Mouse (Mus musculus): Measurements from ENCODE around the gene Myo6. TPM values are rescaled to one million over a fixed set of nuclear protein-coding genes. Genes with fewer than 3 reads are reported as not detected.

Gene Myo6
- total and polyA plus RNA-seq, 3 experiments, result 1.2 to 1.6 TPM; not detected in 1

GRCm38 (mm10) chr9:80210096-80210495 is 45.3 kb downstream of the Myo6 start:
- Histone ChIP-seq H3K27me3 (ENCODE audit: control insufficient read depth in 1 of 2, insufficient read depth in 2 of 2, low read length in 2 of 2) (no peaks in the 10 kb centered on the region), H3K4me1 (ENCODE audit: control insufficient read depth in 1 of 2, insufficient read depth in 2 of 2, low read length in 2 of 2) (no peaks in the 10 kb centered on the region), H3K36me3 (ENCODE audit: control insufficient read depth in 1 of 2, insufficient read depth in 2 of 2, low read length in 2 of 2) (no peaks in the 10 kb centered on the region), H3K79me2 (ENCODE audit: control insufficient read depth, insufficient read depth, low read length, poor library complexity) (no peaks in the 10 kb centered on the region), H3K27ac (ENCODE audit: control insufficient read depth, low read depth, low read length) (no peak overlapping the region), H3K4me3 (ENCODE audit: control insufficient read depth in 1 of 2, insufficient read depth in 1 of 2, low read depth in 2 of 2, low read length in 2 of 2) (no peak overlapping the region), H3K9me3 (replicated peaks; ENCODE audit: insufficient read depth, low read length) (no peaks in the 10 kb centered on the region), H3K9ac (ENCODE audit: control insufficient read depth, low read depth, low read length, poor library complexity, severe bottlenecking) (no peak overlapping the region)
- no peak for DNase-seq (ENCODE audit: low read depth, low spot score)
- TF ChIP-seq ZNF384 (IDR thresholded peaks at IDR 0.05; ENCODE audit: low read depth, low read length), result no peak
- no peak for TF ChIP-seq ELF1 (IDR thresholded peaks at IDR 0.05; ENCODE audit: low read depth, low read length)
- TF ChIP-seq RCOR1 (IDR thresholded peaks at IDR 0.05; ENCODE audit: low read depth, low read length), result no peak
- TF ChIP-seq POLR2A (IDR thresholded peaks at IDR 0.05; ENCODE audit: control insufficient read depth in 1 of 2, insufficient read depth in 1 of 2, low read depth in 1 of 2, low read length in 2 of 2, poor library complexity in 1 of 2), result no peak
- TF ChIP-seq HCFC1 (IDR thresholded peaks at IDR 0.05; ENCODE audit: low read depth, low read length), result no peak
- TF ChIP-seq MYC (IDR thresholded peaks at IDR 0.05; ENCODE audit: low read depth, low read length), result no peak
- no peak for TF ChIP-seq MEF2A (IDR thresholded peaks at IDR 0.05; ENCODE audit: extremely low read depth, insufficient replicate concordance, low read depth, low read length, poor library complexity, severe bottlenecking)

GRCm38 (mm10) chr9:80213428-80213827 is 48.6 kb downstream of the Myo6 start:
- DNase-seq (ENCODE audit: low read depth, low spot score), result no peak
- no peaks in the 10 kb centered on the region for H3K79me2 ChIP-seq (ENCODE audit: control insufficient read depth, insufficient read depth, low read length, poor library complexity)
- no peaks in the 10 kb centered on the region for H3K4me1 ChIP-seq (ENCODE audit: control insufficient read depth in 1 of 2, insufficient read depth in 2 of 2, low read length in 2 of 2)
- no peak overlapping the region for H3K9ac ChIP-seq (ENCODE audit: control insufficient read depth, low read depth, low read length, poor library complexity, severe bottlenecking)
- no peak overlapping the region for H3K4me3 ChIP-seq (ENCODE audit: control insufficient read depth in 1 of 2, insufficient read depth in 1 of 2, low read depth in 2 of 2, low read length in 2 of 2)
- no peaks in the 10 kb centered on the region for H3K9me3 ChIP-seq (replicated peaks; ENCODE audit: insufficient read depth, low read length)
- H3K27ac ChIP-seq (ENCODE audit: control insufficient read depth, low read depth, low read length), result no peak overlapping the region
- no peaks in the 10 kb centered on the region for H3K36me3 ChIP-seq (ENCODE audit: control insufficient read depth in 1 of 2, insufficient read depth in 2 of 2, low read length in 2 of 2)
- TF ChIP-seq EP300 (IDR thresholded peaks at IDR 0.05; ENCODE audit: low read depth in 1 of 2, low read length in 2 of 2) (peak in 1 of 2 experiments; percentile 32; a peak in 1 of 4 replicates), ZKSCAN1 (IDR thresholded peaks at IDR 0.05; ENCODE audit: low read depth, low read length) (no peak)
- H3K27me3 ChIP-seq (ENCODE audit: control insufficient read depth in 1 of 2, insufficient read depth in 2 of 2, low read length in 2 of 2), result no peaks in the 10 kb centered on the region; a peak in 1 of 4 replicates

GRCm38 (mm10) chr9:80215502-80215901 is 50.7 kb downstream of the Myo6 start:
- TF ChIP-seq POLR2AphosphoS2 (IDR thresholded peaks at IDR 0.05; ENCODE audit: low read length) (no peak), E2F4 (IDR thresholded peaks at IDR 0.05; ENCODE audit: borderline replicate concordance, low read depth, low read length) (no peak), ZKSCAN1 (IDR thresholded peaks at IDR 0.05; ENCODE audit: low read depth, low read length) (no peak), EP300 (IDR thresholded peaks at IDR 0.05; ENCODE audit: low read depth in 1 of 2, low read length in 2 of 2) (no peak), RCOR1 (IDR thresholded peaks at IDR 0.05; ENCODE audit: low read depth, low read length) (no peak), GATA1 (IDR thresholded peaks at IDR 0.05; ENCODE audit: low read depth, low read length) (no peak)
- H3K4me1 ChIP-seq (ENCODE audit: control insufficient read depth in 1 of 2, insufficient read depth in 2 of 2, low read length in 2 of 2), result no peaks in the 10 kb centered on the region
- DNase-seq (ENCODE audit: low read depth, low spot score), result no peak
- H3K27me3 ChIP-seq (ENCODE audit: control insufficient read depth in 1 of 2, insufficient read depth in 2 of 2, low read length in 2 of 2), result no peaks in the 10 kb centered on the region; a peak in 1 of 4 replicates
- no peaks in the 10 kb centered on the region for H3K9me3 ChIP-seq (replicated peaks; ENCODE audit: insufficient read depth, low read length)
- H3K36me3 ChIP-seq (ENCODE audit: control insufficient read depth in 1 of 2, insufficient read depth in 2 of 2, low read length in 2 of 2), result no peaks in the 10 kb centered on the region
- no peak overlapping the region for H3K4me3 ChIP-seq (ENCODE audit: control insufficient read depth in 1 of 2, insufficient read depth in 1 of 2, low read depth in 2 of 2, low read length in 2 of 2)
- H3K79me2 ChIP-seq (ENCODE audit: control insufficient read depth, insufficient read depth, low read length, poor library complexity), result no peaks in the 10 kb centered on the region
- H3K27ac ChIP-seq (ENCODE audit: control insufficient read depth, low read depth, low read length), result no peak overlapping the region
- H3K9ac ChIP-seq (ENCODE audit: control insufficient read depth, low read depth, low read length, poor library complexity, severe bottlenecking), result no peak overlapping the region

Measured in MEL (cell line).